Mouse (Mus musculus): ENCODE measurements around the gene Ubash3a.
A peak's percentile ranks its signal among the peaks of the same experiment; 100 is the strongest.

The Ubash3a gene

DNA sequence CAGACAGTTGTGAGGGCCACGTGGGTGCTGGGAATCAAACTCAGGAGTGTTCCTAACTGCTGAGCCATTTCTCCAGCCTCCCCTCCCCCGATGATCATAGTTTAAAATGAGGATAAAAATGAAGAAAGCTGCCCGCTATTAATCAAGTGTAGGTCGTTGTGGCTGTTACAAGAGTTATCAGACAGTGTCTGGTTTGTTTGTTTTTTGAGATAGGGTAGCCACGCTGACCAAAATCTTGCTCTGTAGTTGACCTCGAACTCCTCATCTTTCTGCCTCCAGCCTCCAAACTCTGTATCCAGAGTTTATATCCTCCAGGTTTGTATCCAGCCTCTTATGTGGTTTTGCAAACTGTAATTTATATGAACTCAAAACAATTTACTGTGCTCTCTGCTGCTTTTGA lies 72.6 kb downstream of the Ubash3a start:
- DNase-seq (ENCODE audit: low spot score in 2 of 2): no peak

DNA sequence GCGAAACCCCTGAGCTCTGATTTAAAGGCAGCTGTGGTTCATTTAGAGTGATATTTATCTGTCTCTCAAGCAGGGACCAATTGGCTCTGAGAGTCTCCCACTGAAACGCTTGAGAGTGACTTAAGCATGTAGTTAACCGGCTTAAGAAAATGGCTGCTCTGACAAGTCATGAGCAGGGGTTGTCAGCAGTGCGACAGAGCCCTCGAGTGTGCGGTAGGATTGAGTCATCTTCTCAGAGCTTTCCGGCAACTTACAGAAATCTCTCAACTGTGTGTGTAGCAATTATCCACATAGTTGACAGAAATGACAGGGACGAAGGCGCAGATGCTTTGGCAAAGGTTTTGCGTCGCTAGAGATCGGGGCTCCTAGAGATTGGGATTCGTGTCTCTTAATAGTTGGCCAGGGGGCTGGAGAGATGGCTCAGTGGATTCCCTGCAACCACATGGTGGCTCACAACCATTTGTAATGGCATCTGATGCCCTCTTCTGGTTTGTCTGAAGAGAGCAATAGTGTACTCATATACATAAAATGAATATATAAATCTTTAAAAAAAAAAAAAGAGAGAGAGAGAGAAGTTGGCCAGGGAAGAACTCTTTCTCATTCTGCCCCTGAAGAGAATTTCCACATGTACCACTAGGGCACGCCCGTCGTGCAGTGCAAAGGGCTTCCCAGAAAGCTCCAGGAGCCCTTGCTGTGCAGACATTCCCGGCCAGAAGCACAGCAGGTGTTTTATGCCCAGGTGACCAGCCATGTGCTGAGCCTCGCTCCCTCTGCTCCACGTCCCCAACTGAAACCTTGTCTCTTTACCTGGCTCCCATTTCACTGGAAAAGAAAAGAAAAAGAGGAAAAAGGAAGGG lies 74.4 kb downstream of the Ubash3a start:
- DNase-seq (ENCODE audit: low spot score in 2 of 2): no peak

DNA sequence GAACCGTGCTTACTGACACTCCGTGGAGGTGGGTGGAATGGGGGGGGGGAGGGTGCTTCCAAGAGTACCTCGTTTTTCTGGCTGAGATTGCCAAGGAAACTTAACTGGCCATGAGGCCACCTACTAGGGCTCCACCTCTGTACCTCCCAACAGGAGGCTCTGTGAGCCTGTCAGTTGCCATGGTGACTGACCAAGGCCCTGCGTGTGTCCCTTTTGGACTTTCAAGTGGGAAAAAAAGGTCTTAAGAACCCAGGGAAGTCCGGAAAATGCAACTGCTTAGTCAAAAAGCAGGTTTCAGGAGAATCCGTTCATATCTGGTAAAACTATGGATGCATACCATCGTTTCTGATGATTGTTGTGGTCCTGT lies 75.0 kb downstream of the Ubash3a start:
- no peak for DNase-seq (ENCODE audit: low spot score in 2 of 2)

DNA sequence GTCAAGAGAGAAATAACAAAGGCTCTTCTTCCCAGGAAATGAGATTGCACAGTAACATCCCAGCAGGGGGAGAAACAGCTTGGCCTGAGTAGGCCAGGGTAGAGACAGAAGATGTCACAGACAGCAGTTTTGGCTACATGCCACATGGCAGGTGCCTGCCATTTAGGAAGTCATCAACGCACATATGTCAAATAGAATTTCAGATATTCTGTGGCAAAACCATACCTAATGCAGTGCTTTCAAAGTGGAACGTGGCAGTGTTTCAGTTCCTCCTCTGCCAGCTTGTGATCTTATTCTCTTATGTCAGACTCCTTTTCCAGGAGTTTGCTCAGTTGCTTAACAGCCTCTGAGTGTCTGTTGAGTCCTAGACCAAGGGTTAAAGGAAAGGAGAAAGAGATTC lies 78.2 kb downstream of the Ubash3a start:
- DNase-seq (ENCODE audit: low spot score in 2 of 2): no peak

DNA sequence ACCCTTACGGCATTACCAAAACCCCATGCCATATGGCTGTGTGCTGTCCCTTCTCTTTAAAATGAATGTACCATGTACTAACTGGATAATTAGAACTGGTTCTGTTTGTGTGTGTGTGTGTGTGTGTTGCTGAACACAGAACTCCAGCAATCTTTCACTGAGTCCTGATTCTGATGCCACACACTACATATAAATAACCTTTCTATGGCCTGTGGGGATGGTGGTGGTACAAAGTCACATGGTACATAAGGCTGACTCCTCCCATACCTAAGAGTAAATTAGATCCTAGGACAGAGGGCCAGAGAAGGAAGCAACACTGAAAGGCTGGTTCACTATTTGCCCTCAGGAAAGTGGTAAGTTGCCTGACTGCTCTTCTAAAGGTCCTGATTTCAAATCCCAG lies 78.8 kb downstream of the Ubash3a start, which contains the start of gene Slc37a1:
Gene Slc37a1 (plus strand): TSS at position 301 of the 400 bp plus-strand sequence.
- DNase-seq (ENCODE audit: low spot score in 2 of 2): no peak

DNA sequence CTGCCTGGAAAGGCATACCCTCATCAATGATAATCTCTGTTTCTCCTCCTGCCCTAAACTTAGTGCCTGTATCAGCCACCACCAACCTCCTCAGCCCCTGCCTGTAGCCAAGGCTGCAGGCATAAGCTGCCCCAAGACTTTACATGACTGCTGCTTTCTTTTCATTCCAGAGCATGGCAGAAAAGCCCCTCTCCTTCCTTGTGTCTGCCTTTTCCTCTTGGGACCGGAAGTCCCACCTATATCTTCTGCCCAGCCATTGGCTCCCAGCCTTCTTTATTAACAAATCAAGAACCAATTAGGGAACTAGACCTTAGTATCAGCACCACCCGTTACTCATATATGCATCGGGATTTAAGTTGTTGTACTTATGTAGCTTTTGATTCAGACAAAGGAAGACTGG lies 79.5 kb downstream of the Ubash3a start:
- DNase-seq (ENCODE audit: low spot score in 2 of 2): no peak

DNA sequence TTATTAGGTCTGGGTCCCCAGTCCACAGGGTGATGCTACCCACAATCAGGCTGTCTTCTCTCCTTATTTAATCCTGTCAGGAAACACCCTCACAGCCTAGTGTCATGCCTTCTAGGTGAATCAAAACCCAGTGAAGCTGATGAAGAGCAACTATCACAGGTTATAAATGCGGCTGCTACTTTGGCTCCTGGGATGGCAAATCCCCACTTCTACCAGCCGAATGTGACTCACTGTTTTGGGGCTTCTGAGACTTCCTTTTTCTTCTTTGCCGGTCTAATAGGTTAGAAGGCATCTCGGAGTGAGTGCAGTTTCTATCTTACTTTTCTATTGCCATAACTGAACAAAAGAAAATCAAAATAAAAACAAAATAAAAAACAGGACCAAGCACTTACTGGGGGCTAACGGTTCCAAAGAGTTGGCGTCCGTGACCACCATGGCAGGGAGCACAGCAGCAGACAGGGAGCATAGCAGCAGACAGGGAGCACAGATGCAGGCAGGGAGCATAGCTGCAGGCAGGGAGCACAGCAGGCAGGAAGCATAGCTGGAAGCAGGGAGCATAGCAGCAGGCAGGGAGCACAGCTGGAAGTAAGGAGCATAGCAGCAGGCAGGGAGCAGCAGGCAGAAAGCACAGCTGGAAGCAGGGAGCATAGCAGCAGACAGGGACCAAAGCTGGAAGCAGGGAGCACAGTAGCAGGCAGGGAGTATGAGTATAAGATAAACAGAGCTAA lies 81.5 kb downstream of the Ubash3a start:
- no peak for DNase-seq (ENCODE audit: low spot score in 2 of 2)

DNA sequence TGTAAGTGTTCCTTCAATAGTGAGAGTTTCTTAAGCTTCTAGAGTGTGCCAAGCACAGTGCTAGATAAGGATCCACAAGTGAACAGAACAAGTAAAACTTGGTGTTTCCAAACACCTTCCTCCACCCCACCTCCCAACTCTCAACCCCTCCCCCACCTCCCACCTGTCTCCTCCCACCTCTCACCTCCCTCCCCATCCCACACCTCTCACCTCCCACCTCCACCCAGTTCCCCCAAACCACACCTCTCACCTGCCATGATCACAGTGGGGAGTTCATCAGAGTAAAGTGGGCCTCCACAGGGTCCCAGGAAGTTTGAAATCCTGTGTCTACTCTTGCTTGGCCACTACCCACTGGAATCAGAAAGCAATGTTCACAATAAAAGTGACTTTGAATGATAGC lies 82.6 kb downstream of the Ubash3a start:
- no peak for DNase-seq (ENCODE audit: low spot score in 2 of 2)

DNA sequence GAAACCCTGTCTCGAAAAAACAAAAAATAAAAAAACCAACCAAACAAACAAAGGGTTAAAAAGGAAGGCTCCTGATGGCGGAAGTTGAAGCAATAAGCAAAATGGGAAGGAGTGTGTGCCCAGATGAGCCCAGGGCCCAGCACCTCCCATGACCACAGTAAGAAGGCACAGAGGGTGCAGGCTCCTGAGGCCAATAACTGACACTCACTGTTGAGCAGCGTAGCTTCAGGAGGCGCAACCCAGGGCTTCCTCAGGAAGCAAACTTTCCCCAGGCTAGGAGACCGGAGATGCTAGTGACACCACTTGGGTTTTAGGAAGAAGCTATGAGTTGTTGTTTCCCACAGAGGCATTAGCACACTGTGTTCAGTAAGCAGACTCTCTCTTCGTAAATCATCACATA lies 83.2 kb downstream of the Ubash3a start:
- DNase-seq (ENCODE audit: low spot score in 2 of 2): no peak

DNA sequence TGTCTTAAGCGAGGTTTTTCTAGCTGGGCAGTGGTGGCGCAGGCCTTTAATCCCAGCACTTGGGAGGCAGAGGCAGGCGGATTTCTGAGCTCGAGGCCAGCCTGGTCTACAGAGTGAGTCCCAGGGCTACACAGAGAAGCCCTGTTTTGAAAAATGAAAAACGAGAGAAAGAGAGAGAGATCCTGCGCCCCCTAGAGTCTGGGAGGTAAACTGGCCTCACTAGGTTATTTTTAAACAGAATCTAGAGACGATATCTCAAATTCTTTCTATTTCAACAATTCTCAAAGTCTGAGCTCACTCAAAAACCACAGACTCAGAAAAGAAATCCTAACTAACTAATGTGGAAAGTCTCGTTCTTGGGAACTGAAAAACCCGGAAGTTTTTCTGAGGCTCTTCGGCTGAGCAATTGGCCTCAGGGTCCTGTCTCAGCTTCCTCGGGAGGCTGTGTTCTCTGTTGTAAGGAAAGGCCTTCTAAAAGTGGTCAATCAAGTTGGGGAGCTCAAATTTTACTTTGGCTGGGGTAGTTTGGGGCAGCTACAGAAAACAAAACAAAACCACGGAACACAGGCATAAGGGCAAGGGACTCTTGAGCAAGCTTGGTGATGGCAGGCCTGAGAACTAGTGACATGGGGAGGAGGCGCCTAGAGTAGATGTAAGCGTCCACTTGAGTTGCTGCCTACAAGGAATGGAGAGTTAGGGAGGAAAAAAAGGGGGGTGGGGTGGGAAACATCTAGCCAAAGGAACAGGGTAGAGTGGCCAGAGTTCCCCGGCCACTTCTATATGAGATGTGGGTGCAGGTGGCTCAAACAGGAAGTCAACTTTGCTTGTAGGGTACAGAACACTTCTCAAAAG lies 86.9 kb downstream of the Ubash3a start:
- peak in 1 of 2 experiments; percentile 49 for DNase-seq (ENCODE audit: low spot score in 2 of 2)

DNA sequence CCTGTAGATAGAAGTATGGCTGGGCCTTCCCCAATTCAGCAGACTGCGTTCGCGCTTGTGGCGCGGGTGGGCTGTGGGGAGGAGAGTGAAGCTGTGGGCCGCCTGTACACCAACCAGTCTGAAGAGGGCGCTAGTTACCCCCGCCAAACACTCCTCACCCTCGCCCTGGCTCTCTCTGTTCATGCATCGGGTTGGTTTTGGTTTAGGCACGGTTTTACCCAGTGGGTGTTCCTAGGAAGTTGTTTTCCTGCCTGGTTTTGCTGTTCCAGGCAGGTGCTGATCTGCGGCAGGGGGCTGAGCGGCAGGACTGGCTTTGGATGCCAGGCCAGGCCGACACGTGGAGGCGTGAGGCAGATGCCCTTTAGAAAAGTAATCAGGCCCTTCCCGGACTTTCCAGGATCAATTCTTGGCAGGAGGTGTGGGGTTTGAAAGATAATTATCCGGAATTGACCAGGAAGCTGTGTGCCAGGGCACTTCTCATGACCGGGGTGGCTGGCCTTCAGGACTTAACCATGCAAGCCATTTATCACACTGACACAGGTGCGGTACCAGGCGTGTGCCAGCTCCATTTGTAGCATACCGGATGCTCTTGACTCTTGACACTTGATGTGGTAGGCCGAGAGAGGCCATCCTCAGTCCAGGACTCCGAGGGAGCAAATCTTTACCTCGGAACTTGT lies 87.7 kb downstream of the Ubash3a start:
- DNase-seq (ENCODE audit: low spot score in 2 of 2): peak; percentile 48 to 73

DNA sequence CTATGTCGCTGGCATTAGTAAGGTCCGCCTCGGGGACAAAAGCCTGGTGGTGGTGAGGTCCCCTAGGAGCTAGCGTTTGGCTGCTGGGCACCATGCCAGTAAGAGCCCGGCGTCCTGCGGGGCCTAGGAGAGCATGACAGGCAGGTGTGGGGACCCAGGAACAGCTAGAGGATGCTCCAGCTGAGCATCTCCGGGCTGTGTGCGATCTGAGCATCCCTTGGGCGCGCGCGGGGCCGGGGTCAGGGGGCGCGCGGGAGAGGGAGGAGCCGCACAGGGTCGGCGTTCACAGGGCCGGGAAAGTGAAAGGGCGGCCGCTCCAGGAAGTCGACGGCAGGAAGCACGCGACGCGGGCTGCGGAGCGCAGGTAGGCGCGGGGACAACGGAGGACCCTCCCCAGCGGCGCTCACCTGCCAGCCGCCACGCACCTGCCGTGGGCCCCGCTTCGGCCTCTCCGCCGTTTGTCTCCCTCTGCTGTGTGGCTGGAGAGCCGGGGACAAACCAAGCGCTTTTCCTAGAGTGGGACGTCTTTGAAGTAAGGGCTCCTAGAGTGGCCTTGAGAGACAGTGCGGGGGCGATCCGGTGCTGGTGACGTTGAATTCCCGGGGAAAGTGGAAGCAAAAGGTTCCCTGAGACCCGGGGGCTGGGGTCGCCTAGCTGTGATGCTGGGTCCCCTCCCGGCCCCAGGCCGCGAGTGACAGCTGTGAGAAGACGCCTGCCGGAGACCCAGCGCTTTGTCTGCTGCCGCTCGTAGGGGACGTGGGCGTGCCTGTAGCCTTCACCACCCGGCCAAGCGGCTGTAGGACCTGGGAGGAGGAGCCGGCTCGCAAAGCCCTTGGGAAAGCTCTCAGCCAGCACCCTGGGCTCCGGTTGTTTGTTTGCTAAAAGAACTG lies 88.5 kb downstream of the Ubash3a start:
- peak; percentile 59 to 72 for DNase-seq (ENCODE audit: low spot score in 2 of 2)

Measured in spleen, postnatal 14 days (tissue).